Mouse (Mus musculus) heart, adult 2 months (tissue): ENCODE measurements at regions not wholly inside any gene's neighbourhood (a gene's known extent, or its start where the extent isn't known, plus 50 kb on each side); places are given as distances from the start of the nearest gene placed in this dataset.

Source experiments
- DNase-seq, 2 experiments: peaks; one replicate each; pipeline ENCODE4 v3.0.0; 2021
- H3K27ac ChIP-seq: fragments of 200-600 bp; 2 replicates; pipeline ENCODE4 v1.8.1; 2022
- H3K27me3 ChIP-seq: fragments of 200-500 bp; 2 replicates; pipeline ENCODE4 v1.6.1; 2012; ENCODE audit warnings: mild to moderate bottlenecking, low read length, inconsistent platforms, mixed read lengths; ENCODE audit not compliant: control insufficient read depth, insufficient read depth
- H3K36me3 ChIP-seq: fragments of 200-500 bp; 2 replicates; pipeline ENCODE4 v1.6.1; 2012; ENCODE audit warnings: low read length, inconsistent platforms; ENCODE audit not compliant: control insufficient read depth, insufficient read depth
- H3K4me1 ChIP-seq: fragments of 200-500 bp; 2 replicates; pipeline ENCODE4 v1.6.1; 2011; ENCODE audit warnings: low read length; ENCODE audit not compliant: control insufficient read depth, insufficient read depth
- H3K4me3 ChIP-seq: fragments of 200-600 bp; 2 replicates; pipeline ENCODE4 v1.8.1; 2022
- H3K79me2 ChIP-seq: fragments of 200-500 bp; replicated peaks from 2 replicates; pipeline ENCODE4 v1.6.1; 2012; ENCODE audit warnings: mild to moderate bottlenecking, inconsistent platforms, low read length, moderate library complexity, mixed read lengths; ENCODE audit not compliant: control insufficient read depth, insufficient read depth
- H3K9ac ChIP-seq: fragments of 200-500 bp; 2 replicates; pipeline ENCODE4 v1.6.1; 2012; ENCODE audit warnings: low read depth, mild to moderate bottlenecking, control low read depth, inconsistent platforms, low read length, mixed read lengths
- CTCF ChIP-seq: fragments of 200-600 bp; IDR thresholded peaks from 2 replicates; pipeline ENCODE4 v1.8.1; 2022; ENCODE audit warnings: antibody characterized with exemption, mild to moderate bottlenecking, moderate library complexity
- EP300 ChIP-seq: fragments of 200-500 bp; IDR thresholded peaks from 2 replicates; pipeline ENCODE4 v1.6.1; 2011; ENCODE audit warnings: low read depth, low read length, control low read depth; ENCODE audit not compliant: insufficient read depth
- POLR2A ChIP-seq: fragments of 200-500 bp; IDR thresholded peaks from 2 replicates; pipeline ENCODE4 v1.6.1; 2011; ENCODE audit warnings: mild to moderate bottlenecking, low read depth, low read length, control low read depth; ENCODE audit not compliant: insufficient read depth
- WGBS: fragments of 180-500 bp; shearing (Covaris S2); methylation state at CpG from one replicate; pipeline ENCODE4 v1.1.7; 2018; 5-methylcytosine and 5-hydroxymethylcytosine counted together
- intact Hi-C: fragments of 180-260 bp; cut with DNase I; formaldehyde crosslinking; loops from one replicate; pipeline ENCODE4 v1.15.1; 2025

- DNase-seq, result no peak
- TF ChIP-seq POLR2A (no peak), CTCF (no peak), EP300 (no peak)
- no peaks in the 10 kb centered on the region for H3K79me2 ChIP-seq
- H3K4me1 ChIP-seq, result no peaks in the 10 kb centered on the region
- H3K27ac ChIP-seq, result no peak overlapping the region
- no peaks in the 10 kb centered on the region for H3K36me3 ChIP-seq
- no peak overlapping the region for H3K9ac ChIP-seq
- no peaks in the 10 kb centered on the region for H3K27me3 ChIP-seq
- no peak overlapping the region for H3K4me3 ChIP-seq
- intact Hi-C loops, result no loop called here
- 39% methylated on average over 1 of the region's 1 CpGs for WGBS
Observed at GRCm38 (mm10) chr12:59582587-59582986, 363.1 kb upstream of the Fbxo33 start.

GRCm38 (mm10) chr12:59579694-59580093 is 360.2 kb upstream of the Fbxo33 start:
- Histone ChIP-seq H3K9ac (no peak overlapping the region), H3K27me3 (no peaks in the 10 kb centered on the region), H3K36me3 (no peaks in the 10 kb centered on the region), H3K79me2 (no peaks in the 10 kb centered on the region), H3K4me3 (no peak overlapping the region), H3K4me1 (no peaks in the 10 kb centered on the region), H3K27ac (no peak overlapping the region)
- TF ChIP-seq CTCF, result no peak
- TF ChIP-seq EP300, result no peak
- no peak for TF ChIP-seq POLR2A
- WGBS, result 74% methylated on average over 5 of the region's 5 CpGs
- DNase-seq, result no peak
- intact Hi-C loops, result no loop called here

DNA sequence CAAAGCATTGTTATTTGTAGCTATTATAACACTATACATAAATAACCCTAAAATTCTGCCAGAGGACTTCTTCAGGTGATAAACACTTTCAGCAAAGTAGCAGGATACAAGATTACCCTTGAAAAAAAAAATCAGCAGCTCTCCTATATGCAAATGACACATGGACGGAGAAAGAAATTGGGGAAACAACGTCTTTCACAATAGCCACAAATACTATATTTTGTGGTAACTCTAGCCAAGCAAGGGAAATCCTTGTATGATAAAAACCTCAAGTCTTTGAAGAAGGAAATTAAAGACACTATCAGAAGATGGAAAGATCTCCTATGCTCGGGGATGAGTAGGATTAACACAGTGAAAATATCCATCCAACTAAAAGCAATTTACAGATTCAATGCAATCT is 344.4 kb upstream of the Fbxo33 start:
- Histone ChIP-seq H3K4me3 (no peak overlapping the region), H3K27me3 (no peaks in the 10 kb centered on the region), H3K36me3 (no peaks in the 10 kb centered on the region), H3K79me2 (no peaks in the 10 kb centered on the region), H3K27ac (no peak overlapping the region), H3K9ac (no peak overlapping the region), H3K4me1 (no peaks in the 10 kb centered on the region)
- intact Hi-C loops, result no loop called here
- WGBS, result 69% methylated on average over 3 of the region's 3 CpGs
- no peak for DNase-seq
- TF ChIP-seq CTCF, result no peak
- TF ChIP-seq POLR2A, result no peak
- no peak for TF ChIP-seq EP300

DNA sequence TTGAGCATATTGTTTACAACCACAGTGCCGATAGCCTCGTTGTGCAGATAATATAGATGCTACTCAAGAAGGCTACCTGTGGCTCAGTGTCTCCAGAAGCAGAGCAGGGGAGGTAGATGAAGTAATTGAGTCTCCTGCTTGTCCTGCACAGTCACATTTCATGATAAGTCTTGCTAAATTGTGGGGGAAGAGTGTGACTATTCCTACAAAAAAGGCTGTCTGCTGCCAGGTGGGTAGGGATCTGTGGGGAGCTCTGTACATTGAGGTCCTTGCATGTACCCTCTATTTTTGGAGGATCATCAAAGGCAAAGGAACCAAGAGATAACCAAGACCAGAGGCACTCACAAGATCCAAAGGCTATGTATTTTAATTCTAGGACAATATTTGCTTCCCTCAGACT is 320.3 kb upstream of the Fbxo33 start:
- H3K79me2 ChIP-seq, result no peaks in the 10 kb centered on the region
- DNase-seq, result no peak
- no peaks in the 10 kb centered on the region for H3K27me3 ChIP-seq
- H3K36me3 ChIP-seq, result no peaks in the 10 kb centered on the region
- no peak overlapping the region for H3K9ac ChIP-seq
- H3K27ac ChIP-seq, result no peak overlapping the region
- intact Hi-C loops, result no loop called here
- no peak overlapping the region for H3K4me3 ChIP-seq
- WGBS, result 65% methylated on average over 2 of the region's 2 CpGs
- TF ChIP-seq EP300 (no peak), CTCF (no peak), POLR2A (no peak)
- no peaks in the 10 kb centered on the region for H3K4me1 ChIP-seq

GRCm38 (mm10) chr12:59530521-59530920 is 311.0 kb upstream of the Fbxo33 start:
- Histone ChIP-seq H3K27me3 (no peaks in the 10 kb centered on the region), H3K36me3 (no peaks in the 10 kb centered on the region), H3K27ac (no peak overlapping the region), H3K9ac (no peak overlapping the region), H3K79me2 (no peaks in the 10 kb centered on the region), H3K4me1 (no peaks in the 10 kb centered on the region), H3K4me3 (no peak overlapping the region)
- intact Hi-C loops, result no loop called here
- TF ChIP-seq EP300, result no peak
- TF ChIP-seq CTCF, result no peak
- no peak for TF ChIP-seq POLR2A
- 62% methylated on average over 4 of the region's 4 CpGs for WGBS
- DNase-seq, result no peak

DNA sequence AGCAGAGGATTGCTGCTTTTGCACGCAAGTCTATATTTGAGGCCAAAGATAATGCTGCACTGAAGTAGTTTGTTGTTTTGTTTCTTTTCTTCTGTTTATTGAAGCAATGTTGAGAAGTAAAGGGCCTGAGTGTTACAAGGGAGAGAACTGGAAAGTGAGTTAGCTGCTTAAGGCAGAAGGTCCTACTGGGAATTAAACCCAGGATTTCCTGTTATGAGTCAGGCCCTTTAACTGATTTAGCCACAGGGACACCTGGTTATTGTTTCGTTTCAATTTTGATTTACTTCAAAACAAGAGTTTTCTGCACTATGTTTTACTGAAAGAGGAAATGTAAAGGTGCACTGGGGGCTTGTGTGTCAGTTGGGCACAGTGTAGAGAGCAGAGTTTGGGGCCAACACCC is 303.8 kb upstream of the Fbxo33 start:
- Histone ChIP-seq H3K27ac (no peak overlapping the region), H3K4me1 (no peaks in the 10 kb centered on the region), H3K4me3 (no peak overlapping the region), H3K36me3 (no peaks in the 10 kb centered on the region), H3K79me2 (no peaks in the 10 kb centered on the region), H3K9ac (no peak overlapping the region), H3K27me3 (no peaks in the 10 kb centered on the region)
- TF ChIP-seq CTCF (no peak), POLR2A (no peak), EP300 (no peak)
- DNase-seq, result no peak
- WGBS, result 62% methylated on average over 2 of the region's 2 CpGs
- intact Hi-C loops, result no loop called here

DNA sequence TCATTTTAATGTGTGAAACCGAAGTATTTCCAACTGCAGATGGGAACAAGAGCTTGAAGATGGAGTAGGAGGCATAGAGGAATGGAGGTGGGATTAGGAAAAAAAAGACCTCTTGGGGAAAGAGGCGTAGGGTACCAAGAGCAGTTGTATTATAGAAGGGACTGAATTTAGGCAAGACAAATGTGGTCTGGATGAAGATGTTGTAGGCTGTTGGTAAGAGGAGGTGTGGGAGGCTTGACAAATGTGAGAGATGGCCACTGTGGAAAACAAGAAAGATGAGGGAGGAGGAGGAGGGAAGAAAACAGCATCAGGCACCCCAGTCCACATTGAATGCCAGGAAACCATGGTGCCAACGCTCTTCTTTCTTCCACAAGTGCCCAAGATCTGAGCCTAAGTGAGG is 302.4 kb upstream of the Fbxo33 start:
- H3K4me3 ChIP-seq, result no peak overlapping the region
- no peaks in the 10 kb centered on the region for H3K4me1 ChIP-seq
- no peaks in the 10 kb centered on the region for H3K36me3 ChIP-seq
- 70% methylated on average over 3 of the region's 3 CpGs for WGBS
- H3K27me3 ChIP-seq, result no peaks in the 10 kb centered on the region
- DNase-seq, result no peak
- intact Hi-C loops, result no loop called here
- no peak for TF ChIP-seq EP300
- TF ChIP-seq POLR2A, result no peak
- no peak for TF ChIP-seq CTCF
- no peak overlapping the region for H3K27ac ChIP-seq
- H3K79me2 ChIP-seq, result no peaks in the 10 kb centered on the region
- no peak overlapping the region for H3K9ac ChIP-seq
